Mouse (Mus musculus) left cerebral cortex, adult 9 months (tissue): ENCODE data around the gene Mettl7b.
A peak's percentile ranks its signal among the peaks of the same experiment; 100 is the strongest.

ENCODE experiments used
- DNase-seq, 2 experiments: peaks; one replicate each; pipeline ENCODE4 v3.0.0; 2022; ENCODE audit warnings: low spot score in 2 of 2

The Mettl7b gene

DNA sequence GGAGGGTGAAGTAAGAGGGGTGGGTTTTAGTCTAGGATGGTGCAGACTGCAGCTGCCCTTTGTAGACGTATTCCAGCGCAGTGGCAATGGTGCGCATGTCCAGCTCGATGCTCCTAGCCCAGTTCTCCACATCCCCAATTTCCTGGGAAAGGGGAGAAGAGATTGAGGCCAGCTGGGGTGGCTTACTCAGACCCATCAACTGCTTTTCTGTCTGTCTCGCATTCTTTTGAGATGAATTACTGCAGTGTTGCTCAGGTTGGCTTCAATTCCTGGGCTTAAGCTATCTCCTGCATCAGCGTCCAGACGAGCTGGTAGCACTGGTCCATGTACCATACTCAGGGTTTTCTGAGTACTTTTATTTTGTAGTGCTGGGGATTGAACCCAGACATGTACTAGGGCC is 40.8 kb downstream of the Mettl7b start:
- DNase-seq: no peak

DNA sequence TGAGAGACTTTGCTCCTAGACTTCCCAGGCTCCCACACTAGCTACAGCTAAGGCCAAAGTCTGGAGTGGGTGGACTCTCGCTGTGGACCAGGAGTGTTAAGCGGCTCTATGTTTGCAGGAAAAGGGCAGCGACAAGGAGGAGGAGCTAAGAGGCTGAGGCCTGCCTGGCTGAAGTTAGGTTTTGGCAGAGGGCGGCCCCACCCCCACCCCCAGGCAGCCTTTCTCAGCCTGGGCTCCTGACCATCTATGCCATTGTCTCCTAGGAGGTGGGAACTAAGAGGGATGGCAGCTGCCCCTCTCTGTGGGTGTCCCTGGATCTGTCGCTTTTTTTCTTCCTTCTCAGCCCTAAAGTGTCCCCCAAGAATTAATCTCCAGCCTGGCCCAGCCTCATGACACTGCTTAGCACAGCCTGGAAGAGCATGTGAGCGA is 41.6 kb downstream of the Mettl7b start:
- DNase-seq: no peak

DNA sequence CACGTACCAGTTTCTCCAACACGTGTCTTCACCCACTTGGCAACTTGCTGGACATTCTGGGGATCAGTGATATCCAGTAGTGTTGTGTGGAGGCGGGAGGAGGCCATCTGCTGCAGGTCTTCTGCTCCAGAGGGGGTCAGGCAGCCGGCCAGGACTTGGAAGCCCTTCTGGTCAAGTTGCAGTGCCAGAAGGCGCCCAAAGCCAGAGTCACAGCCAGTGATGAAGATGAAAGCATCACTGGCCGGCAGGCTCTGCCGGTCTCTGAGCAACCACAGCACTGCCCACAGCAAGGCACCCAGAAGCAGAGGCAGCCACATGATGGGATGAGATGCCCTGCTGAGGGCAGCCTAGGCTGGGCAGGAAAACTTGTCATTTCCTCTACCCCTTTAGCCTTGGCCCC is 42.5 kb downstream of the Mettl7b start:
- DNase-seq: no peak

DNA sequence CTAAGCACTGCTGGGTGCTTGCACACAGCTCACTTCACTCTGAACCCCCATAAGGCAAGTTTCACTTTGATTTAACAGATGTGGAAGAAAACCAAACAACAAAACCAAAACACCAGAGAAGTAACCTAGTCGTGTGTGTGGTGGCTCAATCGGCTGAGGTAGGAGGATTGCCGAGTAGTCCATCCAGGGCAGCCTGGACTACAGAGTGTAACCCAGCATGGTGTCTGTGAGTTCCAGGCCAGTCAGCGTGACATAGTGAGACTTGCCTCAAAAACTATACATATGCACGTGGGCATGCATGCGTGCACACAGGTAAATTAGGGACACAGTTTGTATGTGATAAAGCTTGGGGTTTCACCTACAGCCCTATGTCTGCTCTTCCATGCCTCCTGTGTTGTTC is 43.4 kb downstream of the Mettl7b start:
- DNase-seq: no peak

DNA sequence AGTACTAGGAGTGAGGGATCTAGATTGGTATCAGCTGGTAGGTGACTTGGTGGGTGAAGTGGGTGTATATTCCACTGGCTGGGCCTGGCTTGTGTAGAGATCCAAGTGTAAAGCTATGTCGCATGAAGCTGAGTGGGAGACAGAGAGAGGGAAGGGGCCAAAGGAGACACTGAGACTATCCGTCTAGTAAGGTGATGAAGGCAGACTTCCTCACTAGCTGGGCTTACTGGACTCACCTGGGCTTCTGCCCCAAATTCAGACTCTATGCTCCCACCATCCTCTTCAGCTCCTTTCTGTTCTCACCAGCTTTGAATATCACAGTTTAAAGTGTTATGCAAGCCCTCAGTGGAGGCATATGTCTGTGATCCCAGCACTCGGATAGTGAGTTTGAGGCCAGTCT is 44.1 kb downstream of the Mettl7b start:
- DNase-seq: no peak

DNA sequence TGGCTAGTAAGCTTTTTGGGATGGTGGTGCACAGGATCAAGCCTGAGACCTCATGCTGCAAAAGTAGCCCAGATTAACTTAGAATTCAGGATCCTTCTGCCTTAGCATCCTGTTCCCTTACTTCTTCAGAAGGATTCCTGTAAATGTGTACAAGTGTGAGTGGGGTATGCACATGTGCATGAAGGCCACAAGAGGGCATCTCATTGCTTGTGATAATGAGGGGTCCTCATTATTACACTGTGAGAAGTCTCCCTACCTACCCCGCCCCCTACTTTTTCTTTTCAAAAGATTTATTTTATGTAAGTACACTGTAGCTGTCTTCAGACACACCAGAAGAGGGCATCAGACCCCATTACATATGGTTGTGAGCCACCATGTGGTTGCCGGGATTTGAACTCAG is 45.2 kb downstream of the Mettl7b start:
- DNase-seq: no peak

DNA sequence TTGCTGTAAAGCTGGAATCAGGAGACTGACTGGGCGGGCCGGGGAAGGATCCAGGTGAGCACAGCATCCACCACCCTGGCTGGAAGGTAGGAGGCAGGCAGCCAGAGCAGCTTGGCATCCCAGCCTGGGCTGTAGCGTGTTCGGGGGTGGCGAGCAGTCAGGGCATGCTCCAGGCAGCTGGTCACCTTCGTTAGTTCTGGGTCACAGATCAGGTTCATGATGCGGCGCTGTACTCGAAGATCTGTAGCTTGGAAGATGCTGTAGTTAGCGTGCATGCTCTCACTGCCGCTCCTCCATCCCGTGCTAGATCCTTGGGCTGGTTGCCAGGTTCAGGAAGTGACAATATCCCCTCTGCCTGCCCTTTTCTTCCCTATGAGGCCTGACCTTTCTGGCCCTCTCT is 47.1 kb downstream of the Mettl7b start:
- DNase-seq: no peak

DNA sequence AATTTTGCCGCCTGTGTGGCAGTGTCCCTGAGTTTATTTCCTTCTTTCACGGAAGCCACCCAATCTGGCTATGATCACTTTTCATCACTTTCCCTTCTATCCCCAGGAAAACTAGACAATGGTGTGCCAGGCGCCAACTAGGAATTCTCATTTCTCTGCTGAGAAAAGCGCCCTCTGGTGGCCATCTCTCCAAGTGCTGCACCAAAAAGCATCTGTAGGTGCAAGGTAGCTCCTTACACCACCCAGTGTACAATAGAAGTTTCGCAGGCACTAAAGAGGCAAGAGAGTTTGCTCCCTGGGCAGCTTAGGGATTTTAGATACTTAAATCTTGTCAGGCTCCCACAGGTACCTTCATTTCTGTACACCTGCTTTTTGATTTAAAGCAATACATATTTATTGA is 47.6 kb downstream of the Mettl7b start:
- DNase-seq: peak in 1 of 2 experiments; percentile 94

DNA sequence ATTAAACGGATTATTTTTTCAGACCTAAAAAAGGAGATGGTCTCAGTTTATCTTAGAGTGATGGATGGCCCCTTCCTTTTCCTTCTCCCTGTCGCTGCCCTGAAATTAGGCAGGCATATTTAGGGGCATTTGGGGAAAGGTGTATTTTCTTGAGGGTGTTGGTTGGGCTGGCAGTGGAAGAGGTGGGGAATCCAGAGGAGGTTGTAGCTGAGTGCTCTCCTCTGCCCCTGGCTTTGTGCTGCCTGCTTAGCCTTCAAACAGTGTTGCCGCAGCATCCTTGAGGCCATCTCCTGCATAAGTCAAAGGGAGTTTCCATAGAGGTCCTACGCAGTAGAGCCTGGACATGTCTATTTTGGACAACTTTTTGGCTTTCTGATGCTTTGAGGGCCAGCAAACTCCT is 48.0 kb downstream of the Mettl7b start:
- DNase-seq: no peak

DNA sequence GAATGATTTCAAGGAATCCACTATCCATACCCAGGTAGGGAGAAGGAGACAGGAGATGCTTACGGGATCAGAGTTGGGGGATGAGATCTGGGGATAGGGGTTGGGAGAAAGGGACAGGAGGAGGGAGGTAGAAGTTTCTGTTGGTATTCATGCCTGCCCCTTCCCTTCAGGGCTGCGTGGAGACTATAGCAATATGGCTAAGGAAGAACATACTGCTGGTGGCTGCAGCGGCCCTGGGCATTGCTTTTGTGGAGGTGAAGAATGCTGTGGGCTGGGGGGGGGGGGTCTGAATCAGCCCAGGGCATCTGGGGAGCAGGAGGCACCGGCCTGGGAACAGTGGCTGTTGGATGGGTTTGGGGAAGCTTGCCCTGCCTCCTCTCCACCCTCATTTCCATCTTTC is 48.5 kb downstream of the Mettl7b start:
- DNase-seq: no peak

DNA sequence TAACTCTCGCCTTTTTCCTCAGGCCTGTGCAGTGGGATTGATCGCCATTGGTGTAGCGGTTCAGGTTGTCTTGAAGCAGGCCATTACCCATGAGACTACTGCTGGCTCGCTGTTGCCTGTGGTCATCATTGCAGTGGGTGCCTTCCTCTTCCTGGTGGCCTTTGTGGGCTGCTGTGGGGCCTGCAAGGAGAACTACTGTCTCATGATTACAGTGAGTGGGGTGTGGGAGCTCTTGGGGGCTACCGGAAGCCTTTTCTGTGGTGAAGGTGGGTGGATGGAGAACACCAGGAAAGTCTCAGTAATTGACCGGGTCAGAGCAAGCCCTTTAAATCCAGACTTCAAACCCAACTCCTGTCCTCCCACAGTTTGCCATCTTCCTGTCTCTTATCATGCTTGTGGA is 49.4 kb downstream of the Mettl7b start:
- no peak for DNase-seq

DNA sequence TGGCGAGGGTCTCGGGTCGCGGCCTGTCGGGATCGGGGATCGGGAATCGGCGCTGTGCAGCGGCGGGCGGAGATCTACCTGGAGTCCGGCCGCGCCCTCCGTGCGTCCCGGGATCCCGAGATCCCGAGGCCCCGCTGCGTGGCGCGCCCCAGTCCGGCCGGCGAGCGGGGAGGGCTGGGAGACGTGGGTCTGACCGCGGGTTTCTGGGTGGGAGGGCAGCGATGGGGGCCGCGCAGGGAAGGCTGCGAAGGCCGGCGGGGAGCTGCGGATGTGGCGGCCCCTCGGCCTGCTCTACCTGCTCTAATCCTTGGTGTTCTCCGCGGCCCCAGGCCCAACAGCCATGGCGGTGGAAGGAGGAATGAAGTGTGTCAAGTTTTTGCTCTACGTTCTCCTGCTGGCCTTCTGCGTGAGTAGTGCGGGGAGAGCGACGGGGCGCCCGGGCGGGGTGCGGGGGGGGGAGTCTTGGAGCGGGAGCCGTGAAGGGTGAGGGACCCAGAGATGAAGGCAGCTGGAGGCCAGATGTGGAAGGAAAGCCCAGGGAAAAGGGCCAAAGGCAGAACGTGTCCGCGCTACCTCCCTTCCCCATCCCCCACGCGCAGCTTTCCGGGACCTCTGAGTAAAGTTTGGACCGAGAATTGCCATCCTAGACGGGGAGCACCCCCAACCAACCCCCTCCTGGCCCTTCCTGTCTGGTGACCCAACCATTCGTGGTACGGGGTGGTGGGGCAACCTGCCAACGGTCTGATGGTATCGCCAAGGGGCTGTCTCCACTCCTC is 50.5 kb downstream of the Mettl7b start:
- DNase-seq: no peak

DNA sequence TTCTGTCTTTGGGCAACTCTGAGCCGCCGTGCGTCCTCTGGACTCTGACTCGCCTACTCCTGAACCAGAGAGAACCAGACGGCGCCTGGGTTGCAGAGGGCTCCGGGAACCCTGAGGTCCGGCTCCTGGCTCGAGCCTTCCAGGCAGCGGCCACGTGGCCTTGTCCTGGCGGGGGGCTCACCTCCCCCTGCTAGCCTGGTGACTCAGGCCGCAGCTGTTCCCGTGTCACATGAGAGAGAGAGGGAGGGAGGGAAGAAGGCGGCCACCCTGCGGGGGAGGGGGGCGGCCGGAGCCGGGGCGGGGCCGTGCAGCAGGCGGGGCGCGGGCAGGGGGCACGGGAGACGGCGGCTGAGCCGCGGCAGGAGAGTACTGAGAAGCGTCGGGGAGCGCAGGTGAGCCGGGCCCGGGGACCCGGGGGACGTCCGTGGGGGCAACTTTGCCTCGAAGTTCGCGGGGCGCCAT is 51.2 kb downstream of the Mettl7b start:
- DNase-seq: peak in 1 of 2 experiments; percentile 74

DNA sequence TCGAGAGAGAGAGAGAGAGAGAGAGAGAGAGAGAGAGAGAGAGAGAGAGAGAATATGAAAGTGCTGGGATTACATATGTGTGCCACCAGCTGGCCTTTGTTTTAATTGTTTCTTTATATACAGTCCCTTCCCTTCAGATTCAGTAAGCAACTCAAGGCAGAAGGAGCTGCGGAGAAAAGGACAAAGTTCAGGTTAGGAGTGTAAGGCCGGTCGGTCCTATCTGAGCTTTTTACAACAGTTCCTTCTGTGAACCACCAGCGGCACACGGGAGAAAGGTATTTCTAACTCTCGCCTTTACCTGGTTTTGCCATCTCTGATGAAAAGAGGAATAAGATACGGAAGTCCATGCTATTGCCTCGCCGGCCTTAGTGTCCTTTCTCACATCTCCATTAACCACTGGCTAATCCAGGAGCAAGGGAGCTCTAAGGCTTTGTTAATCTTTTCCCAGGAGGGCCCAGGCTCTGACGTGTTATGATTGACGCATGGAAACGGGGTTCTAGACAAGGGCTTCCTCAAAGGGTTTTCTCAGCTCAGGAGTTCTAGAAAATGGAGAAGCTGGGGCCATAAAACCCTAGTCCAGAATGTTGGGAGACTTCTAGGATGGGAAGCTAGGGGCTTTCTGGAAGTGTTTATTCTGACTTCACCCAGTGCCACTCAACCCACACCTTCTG is 51.9 kb downstream of the Mettl7b start:
- DNase-seq: no peak
